Mouse (Mus musculus) cerebellum, adult (tissue): ENCODE data around the gene Gga3.
"Not testable (repeated sequence)": the region's sequence is repeated elsewhere in the genome, so short reads cannot be mapped to it uniquely, and the experiment has no call there.

Experiments used
- ATAC-seq: cut with Nextera tagmentation; 2 replicates; pipeline ENCODE4 v1.9.2; 2017; ENCODE audit warnings: mild to moderate bottlenecking, moderate library complexity, mixed read lengths; ENCODE audit not compliant: insufficient number of reproducible peaks, low FRiP score, low TSS enrichment

The Gga3 gene

DNA sequence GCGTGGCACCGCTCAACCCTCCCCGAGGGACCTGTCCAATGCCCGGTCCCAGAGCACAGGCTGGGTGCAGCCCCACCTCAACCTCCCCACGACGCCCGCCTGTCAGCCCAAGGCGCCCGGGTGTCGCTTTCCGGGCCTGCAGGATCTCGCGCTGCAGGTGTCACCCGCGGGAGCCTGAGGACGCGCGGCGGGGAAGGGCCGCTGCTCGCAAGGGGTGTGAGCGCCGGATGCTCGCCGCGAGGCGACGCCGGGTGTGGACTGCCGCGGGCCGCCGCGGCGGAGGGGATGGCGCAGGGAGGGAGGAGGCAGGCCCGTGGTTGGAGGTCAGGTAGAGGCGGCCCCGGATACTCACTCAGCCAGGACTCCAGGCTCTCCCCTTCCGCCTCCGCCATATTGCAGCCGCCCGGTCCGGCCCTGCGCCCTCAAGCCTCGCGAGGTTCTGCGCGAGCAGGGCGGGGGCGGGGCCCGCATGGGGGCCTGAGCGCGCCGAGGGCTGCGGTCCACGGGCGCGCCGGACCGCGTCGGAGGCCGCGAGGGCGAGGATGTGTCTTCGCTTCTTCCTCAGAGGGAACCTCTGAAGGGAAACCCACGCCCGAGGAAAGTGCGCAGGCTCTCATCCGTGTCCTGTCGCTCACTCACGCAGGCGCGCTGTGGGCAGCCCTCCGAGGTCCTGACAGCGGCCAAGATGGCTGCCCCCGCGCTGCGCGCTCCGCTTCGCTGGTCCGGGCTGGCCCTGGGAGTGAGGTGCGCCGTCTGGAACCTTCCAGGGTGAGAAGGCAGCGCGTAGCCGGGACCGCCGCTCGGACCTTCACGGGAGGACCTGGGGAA is at the start of gene Gga3, which contains the start of gene Mrps7:
Gene Gga3, minus strand, starts transcription at position 576 of the 828 bp plus-strand sequence.
Gene Mrps7, plus strand, starts transcription at position 450 of the 828 bp plus-strand sequence.
- peak; percentile 84 for ATAC-seq

DNA sequence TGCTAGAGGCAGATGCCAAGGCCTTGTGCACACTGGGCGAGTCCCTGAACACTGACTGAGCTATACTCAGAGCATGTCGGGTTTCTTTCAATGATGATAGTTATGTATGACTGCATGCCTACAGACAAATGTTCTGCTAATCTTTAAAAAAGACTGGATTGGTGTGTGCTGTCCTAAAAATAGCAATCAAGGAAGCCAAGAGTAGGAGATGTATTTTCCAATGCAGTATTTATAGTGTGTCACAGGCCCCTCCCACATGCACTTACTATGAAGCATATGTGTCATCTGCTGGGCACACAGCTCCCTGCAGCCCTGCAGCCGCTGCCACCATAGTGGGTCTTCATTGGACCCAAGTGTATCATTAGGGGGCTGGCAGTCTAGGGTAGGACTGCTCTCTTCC is 49.3 kb upstream of the Gga3 start:
- no peak for ATAC-seq

DNA sequence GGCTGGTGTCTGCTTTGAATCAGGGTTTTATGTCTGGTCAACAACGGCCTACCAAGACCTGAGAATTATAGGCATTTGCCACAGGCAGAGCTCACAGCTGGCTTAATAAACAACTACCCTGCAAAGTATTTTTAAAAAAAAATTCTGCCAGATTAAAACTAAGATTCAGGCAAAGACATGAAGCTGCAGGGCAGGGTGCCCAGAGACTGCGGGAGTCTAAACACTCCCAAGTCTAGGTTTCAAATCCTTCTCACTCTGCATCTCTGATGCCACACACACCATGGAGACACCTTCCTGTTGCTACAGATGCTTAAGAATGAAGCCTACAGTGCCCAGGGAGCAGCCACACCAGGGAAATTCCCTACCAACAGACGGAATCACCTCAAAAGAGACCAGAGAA is 47.8 kb upstream of the Gga3 start:
- no peak for ATAC-seq

DNA sequence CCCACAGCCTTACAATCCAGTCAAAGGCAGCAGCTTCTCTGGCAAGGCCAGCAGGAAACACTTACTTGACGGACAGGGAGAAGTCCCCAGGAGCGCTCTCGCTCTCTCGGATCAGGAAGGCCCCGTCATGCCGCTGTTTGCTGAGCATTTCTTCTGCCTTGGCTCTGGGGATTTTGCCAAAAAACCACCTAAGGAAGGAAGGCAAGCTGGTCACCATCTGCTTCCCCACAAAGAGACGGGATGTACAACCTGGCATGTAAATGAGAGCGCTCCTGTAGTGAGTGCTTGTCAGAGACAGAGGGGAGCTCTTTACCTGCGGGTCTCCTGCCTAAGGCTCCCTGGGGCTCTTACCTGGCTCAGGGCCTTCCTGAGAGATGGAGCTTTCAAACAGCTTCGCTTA is 45.9 kb upstream of the Gga3 start:
- ATAC-seq: peak; percentile 89

DNA sequence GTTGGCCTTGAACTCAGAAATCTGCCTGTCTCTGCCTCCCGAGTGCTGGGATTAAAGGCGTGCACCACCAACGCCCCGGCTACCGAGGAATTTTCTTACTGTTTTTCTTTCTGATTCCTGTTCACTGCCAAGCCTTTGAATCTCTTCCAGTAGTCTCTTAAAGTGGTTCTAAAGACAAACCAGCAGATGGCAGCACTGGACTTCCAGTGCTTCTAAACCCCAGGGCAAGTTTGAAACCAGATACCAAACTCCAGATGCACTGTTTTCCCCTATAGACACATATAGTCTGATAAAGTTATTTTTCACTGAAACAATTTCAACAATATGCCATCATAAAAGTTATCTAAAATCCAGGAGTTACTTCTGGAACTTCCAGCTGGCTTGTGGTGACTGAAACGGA is 43.6 kb upstream of the Gga3 start:
- no peak for ATAC-seq

DNA sequence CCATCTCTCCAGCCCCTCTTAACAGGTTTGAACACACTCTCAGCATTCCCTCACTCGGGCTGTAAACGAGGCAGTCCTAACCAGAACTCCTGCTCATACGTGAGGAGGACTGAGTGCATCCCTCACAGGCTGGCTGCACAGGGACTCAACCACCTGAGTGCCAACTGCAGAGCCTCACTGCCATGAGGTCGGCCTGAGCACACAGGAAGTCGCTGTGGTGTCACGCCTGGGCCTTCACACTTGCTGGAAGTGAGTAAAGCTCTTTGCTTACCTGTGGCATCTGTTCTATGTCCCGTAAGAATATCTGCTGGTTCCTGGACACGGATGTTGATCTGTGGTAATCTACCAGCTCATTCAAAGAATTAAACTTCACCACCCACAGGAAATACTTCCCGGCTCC is 42.6 kb upstream of the Gga3 start:
- no peak for ATAC-seq

DNA sequence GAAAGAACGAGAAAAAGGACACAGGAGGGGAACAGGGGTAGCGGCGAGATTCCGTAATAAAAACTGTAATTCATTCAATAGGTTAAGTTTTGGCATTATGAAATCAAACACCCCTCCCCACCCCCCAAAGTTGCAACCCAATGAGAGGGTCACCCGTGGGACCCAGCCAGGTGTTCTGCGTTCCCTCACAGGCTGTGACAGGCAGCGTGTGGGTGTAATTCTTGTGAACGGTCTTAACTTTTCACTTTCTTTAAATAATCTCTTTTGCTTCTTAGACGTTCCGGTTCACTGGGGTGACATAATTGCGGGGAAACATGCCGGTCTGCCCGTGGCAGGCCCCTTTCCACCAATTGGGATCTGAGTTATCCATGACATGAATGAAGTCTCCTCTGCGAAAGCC is 41.6 kb upstream of the Gga3 start:
- not testable (repeated sequence) for ATAC-seq

DNA sequence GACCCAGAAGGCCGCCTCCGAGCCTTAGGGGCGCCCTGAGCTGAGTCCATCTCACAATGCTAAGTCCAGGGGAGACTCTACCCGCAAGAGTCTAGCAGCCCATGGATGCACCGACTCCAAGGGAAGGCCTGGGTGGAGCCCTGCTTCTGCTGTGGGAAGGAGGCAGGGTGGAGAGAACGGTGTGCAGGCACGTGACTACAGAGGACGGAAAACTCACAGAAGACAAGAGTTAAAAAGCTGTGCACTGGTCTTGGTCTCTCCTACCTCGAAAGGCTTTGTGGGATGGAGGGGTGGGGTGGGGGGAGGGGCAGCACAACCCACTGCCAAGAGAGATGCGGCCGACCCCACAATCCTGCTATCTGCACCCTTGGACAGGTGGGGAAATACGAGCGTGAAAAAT is 40.5 kb upstream of the Gga3 start:
- no peak for ATAC-seq

DNA sequence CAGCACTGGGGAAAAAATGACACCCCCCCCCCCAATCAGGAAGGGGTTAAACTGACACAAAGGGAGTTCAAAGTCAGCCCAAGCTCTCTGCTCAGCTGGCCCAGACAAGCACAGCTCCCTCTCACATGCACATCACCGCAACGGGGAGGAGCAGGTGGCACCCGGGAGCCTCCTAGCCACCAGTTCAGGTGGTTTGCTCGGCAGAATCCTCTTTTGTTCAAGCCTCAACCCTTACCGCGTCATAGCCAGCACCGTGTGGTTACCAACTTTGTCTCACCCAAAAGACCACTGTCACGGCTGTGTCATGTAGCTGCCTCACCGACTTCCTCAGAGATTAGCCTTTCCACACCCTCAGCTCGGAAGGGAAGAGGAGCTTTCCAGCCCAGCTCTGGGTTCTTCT is 39.4 kb upstream of the Gga3 start:
- no peak for ATAC-seq

DNA sequence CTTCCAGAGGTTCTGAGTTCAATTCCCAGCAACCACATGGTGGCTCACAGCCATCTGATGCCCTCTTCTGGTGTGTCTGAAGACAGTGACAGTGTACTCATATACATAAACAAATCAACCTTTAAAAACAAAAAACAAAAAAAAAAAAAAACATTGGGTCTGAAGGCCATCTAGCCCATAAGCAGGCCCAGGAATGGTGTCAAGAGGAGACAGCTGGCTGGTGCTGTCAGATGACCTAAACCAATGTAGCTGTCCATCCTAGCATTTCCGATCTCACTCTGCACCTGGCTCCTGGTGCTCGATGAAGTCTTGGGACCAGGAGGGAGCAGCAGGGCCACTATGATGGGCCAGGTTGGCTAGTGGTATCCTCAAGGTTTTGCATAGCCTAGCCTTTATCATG is 38.9 kb upstream of the Gga3 start:
- no peak for ATAC-seq

DNA sequence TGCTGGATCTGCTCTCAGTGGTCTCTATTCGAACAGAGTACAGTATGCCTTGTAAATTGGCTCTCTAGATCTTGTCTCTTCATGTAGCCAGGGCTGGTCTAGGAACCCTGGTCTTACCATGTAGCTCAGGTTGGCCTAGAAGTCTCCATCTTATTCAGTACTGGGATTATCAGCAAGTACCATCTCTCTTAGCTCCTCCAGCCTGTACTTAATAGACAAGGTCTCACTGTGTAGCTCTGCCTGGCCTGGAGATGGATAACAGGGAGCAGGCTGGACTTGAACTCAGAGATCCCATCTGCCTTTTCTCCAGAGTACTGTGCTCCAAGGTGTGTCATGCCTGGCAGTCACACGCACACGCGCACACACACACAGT is 37.8 kb upstream of the Gga3 start:
- no peak for ATAC-seq

DNA sequence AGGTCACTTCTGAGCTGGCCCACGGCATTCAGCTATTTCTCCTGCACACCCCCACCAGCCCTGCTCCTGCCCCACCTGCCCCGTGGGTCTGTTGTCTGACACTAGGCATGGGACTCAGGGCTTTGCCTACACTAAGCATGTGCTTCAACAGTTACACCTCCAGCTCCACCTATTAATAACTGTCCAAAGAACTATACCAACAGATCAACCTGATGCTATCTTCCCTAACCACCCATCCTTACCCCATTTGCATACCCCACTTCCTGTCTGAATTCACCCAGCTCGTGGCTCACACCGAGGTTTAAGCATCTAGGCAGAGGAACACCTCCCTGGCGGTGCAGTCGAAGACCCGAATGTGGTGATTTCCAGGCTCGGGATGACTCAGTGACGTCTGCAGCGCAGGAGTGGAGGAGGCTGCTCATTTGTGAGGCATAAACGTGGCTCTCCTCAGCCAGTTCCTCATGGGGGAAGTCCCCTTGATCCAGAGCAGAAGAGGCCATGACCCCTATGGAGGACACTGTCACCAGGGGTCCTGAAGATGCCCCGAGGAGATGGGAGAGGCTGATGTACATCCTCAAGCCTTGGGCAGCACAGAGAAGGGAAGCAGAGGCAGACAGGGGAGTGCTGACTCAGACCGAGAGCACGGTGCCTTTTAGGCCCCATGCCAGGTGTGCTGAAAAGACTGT is 37.3 kb upstream of the Gga3 start:
- no peak for ATAC-seq

DNA sequence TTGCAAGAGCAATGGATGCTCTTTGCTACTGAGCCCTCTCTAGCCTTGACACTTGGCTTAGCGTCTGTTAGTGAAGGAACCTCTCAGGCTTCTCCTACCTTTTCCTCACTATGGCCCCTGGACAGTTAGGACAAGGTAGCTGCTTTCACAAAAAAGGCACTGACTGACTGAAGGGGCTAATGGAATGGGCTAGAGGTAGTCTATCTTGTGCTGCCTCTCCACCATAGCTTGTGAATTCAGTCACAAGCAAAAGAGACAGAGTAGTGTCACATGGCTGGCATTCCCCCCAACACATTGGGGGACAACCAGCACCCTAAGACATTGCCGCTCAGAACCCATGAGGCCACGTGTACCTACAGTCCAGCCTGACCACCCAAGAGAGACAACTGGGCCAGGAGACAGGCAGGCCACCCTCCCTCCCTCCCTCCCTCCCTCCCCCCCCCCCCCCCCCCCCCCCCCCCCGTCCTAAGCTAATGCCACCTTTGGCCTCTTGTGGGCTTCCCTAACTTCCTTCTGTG is 36.5 kb upstream of the Gga3 start:
- no peak for ATAC-seq

DNA sequence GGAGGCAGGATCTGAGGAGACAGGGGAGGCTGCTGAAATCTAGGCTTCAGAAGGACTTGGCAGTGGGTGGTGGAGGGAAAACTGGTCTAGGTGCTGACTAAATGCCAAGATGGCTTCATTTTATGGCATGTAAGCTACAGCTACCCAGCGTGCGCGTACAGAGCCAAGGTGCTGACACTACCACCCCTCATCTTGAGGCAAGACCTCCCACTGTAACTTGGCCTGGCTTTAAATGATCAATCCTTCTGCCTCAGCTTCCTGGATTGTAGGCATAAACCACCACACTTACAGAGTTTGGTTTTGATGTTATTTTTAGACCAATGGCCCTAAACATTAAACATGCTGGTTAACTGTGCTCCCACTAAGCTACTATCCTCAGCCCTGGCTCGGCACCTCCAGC is 35.7 kb upstream of the Gga3 start:
- ATAC-seq: no peak

DNA sequence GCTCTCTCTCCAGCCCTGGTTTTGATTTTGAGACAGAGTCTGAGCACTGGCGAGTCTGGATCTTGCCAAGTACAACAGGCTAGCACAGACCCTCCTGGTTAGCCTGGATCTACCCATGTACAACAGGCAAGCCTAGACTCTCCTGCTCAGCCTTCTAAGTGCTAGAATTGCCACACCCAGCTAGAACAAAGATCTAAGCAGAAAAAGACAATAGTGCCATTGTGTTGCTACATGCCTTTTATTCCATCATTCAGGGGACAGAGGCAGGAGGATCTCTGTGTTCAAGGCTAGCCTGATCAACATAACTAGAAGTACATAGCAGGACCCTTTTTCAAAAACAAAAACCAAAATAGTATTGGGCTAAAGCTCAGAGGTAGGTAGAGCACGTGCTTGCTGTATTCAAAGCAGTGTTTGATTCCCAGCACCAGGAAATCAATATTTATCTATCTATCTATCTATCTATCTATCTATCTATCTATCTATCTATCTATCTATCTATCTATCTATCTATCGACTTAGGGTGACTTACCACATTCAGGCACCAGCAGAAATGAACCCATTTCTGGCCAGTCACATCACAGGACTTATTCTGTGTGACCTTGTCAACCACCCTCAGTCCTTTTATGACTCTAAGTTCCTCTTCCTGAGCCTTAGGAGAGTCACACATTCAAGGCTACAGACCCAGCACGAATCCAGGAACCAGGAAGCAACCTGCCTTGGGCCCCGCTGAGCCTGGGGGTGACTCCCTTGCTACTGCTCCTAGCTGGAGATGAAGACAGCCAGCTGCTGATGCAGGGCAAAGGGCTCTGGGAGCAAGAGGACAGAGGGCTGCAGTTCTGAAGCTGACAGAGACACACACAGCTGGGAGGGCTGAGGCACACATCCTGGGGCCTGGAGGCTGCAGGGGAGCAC is 34.9 kb upstream of the Gga3 start:
- no peak for ATAC-seq

DNA sequence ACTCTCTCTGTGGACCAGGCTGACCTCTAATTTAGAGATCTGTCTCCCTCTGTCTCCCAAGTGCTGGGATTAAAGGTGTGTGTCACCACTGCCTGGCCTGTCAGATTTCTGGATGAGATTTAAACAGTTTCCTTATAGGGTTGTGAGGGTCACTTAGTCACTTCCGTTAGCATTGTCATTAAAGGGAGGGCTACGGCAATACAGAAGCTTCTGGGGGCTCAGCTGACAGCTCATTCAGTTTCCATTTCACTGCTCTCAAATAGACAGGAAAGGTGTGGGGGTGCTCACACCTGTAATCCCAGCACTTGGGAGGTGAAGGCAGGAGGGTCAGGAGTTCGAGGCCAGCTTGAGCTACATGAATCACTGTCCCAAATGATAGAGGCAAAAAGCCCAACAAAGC is 33.1 kb upstream of the Gga3 start:
- no peak for ATAC-seq

DNA sequence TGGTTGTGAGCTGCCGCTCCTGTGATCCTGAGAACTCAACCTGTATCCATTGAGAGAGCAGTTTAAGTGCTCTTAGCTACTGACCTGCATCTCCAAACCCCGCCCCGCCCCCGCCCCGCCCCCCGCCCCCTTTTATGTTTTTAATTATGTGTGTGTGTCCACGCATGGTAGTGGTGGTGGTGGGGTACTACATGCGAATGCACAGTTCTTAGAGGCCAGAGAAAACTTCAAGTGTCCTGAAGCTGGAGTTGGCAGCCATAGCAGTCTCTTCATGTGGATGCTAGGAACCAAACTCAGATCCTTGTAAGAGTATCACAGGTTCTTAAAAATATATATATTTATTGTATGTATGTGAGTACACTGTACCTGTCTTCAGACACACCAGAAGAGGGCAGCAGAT is 31.6 kb upstream of the Gga3 start:
- ATAC-seq: no peak

DNA sequence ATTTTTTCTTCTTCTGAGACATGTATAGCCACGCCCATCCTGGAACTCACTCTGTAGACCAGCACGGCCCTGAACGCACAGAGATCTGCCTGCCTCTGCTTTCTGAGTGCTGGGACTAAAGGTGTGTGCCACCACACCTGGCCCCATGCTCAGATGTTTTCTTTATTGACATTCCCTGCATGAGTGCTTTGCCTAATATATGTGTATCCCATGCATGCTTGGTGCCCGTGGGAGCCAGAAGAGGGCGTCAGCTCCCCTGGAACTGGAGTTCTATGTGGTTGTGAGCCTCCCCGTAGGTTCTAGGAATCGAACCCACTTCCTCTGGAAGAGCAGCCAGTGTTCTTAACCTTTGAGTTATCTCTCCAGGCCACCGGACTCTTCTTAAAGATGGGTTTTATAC is 31.2 kb upstream of the Gga3 start:
- ATAC-seq: no peak

DNA sequence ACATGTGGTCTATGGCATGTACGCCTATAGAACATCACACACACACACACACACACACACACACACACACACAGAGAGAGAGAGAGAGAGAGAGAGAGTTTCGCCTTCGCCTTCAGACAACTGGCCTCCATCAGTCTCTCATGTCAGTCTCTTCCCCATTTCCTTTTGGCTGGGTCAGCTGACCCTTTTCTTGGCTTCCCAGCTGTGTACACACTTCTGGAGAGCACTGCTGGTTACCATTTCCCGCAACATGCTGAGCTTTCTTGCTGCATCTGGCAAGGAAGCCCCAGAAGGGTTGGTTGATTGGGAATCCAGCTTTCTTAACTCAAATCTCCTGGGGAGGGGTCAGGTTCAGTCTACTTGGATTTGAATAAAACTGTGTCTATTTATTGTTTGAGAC is 30.3 kb upstream of the Gga3 start:
- ATAC-seq: no peak

DNA sequence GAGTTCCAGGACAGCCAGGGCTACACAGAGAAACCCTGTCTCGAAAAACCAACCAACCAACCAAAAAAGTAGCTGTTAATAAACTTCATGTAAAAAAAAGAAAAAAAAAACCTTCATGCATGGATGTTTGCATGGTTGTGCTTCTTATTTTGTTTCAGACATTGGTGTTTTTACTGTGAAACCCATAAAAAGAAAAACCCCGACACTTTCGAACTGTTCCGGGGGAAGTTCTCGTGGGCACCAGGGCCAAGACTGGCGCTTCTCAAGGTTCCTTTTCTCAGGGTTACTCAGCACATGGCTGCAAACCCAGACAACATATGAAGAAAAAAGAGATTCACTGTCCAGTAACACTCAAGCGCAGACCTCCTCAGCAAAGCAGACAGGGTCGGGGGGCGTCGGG is 29.0 kb upstream of the Gga3 start:
- ATAC-seq: no peak

DNA sequence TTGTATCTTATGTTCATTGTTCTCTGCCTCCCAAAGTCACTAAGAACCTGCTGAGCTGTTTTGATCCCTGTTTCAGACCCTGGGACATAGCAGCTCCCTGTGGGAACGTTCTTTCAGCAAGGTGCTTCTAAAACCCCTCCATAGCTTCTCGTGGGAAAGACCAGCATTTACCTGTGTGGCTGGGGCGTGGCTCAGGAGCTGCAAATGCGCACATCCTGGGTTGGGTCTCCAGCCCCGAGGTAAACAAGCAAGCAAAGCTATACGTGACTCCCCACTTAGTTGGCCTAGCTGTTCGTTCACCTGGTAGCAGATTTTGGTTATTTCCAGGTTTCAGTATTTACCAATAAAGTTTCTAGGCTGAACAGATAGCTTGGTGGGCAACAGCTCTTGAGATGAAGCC is 28.4 kb upstream of the Gga3 start:
- no peak for ATAC-seq
